Mouse (Mus musculus): ENCODE results near the gene Ptpn1. TPM values are rescaled to one million over a fixed set of nuclear protein-coding genes. Genes with fewer than 3 reads are reported as not detected.

Ptpn1 gene
- polyA plus RNA-seq, 1 experiment from 2014 or later = 71.7 TPM

DNA sequence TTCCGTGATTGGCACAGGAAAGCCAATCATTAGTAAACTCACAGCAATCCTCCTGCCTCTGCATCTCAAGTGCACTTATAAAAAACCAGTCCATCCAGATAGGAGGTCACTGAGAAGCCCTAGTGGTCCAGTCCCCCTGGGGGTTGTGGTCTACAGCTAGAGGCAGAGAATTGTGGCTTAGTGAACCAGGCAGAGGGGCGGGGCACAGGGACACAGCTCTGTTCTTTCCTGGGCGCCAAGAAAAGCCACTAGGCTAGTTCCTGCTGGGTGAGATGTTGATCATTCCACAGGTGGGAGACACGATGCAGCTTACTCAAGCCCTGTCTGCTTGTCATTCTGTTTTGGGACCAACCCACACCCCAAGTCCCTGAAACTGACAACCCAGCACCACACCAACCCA, 70.3 kb downstream of the Ptpn1 start:
- no peaks in the 10 kb centered on the region for H3K4me1 ChIP-seq
- WGBS = 67% methylated on average over 4 of the region's 4 CpGs

DNA sequence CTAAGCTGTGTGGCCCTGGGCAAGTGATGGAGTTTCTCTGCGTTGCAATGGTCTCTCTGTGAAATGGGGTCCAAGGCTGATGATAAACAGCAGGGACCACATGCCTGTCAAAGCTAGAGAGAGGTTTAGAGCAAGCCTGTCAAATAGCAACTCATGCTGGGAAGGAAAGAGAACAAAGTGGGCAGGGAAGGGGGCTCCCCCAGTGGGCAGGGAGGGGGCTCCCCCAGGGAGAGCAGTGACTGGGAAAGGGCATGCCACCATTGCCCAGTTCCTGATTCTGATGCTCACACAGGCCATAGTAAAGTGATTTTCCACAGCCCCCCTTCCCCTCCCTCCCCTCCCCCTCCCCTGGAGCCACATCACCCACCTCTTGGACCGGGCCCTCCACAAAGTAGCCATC, 71.0 kb downstream of the Ptpn1 start:
- no peak for ATAC-seq (ENCODE audit: low FRiP score)
- H3K9me3 ChIP-seq (replicated peaks) = 0 out of 2 replicates have a peak, but pooled peaks cover 3% of the 10 kb centered on the region
- no peaks in the 10 kb centered on the region for H3K27me3 ChIP-seq (replicated peaks)
- H3K4me1 ChIP-seq = no peaks in the 10 kb centered on the region
- no peak overlapping the region for H3K9ac ChIP-seq (replicated peaks)
- no peak overlapping the region for H3K4me2 ChIP-seq
- H3K27ac ChIP-seq (replicated peaks) = no peak overlapping the region
- H3K36me3 ChIP-seq = no peaks in the 10 kb centered on the region
- H3K4me3 ChIP-seq (replicated peaks) = no peak overlapping the region
- 67% methylated on average over 2 of the region's 2 CpGs for WGBS

More for the DNA sequence above, 70.3 kb downstream of the Ptpn1 start:
- Histone ChIP-seq H3K27ac (replicated peaks) (no peak overlapping the region), H3K36me3 (no peaks in the 10 kb centered on the region), H3K9me3 (replicated peaks) (0 out of 2 replicates have a peak, but pooled peaks cover 3% of the 10 kb centered on the region), H3K27me3 (replicated peaks) (no peaks in the 10 kb centered on the region), H3K9ac (replicated peaks) (no peak overlapping the region), H3K4me2 (no peak overlapping the region), H3K4me3 (replicated peaks) (no peak overlapping the region)
- no peak for ATAC-seq (ENCODE audit: low FRiP score)

DNA sequence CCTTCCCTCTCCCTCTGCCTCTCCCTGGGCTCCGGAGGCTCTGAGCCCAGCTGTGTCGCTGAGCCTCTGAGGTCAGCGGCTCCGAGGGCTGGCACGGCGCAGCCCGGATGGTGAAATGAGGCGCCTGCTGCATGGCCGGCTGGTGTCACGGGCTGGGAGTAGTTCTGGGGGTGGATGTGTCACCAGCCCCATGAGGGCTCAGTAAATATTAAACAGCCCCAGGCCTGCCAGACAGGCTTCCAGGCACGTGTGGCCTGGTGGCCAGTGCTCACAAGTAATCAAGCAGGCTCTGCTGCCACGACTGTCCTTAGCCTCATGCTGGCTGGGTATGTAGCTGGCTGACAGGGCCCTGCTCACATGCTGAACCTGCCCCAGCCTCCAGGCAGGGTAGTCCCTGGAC, 71.6 kb downstream of the Ptpn1 start:
- 52% methylated on average over 12 of the region's 12 CpGs for WGBS
- ATAC-seq (ENCODE audit: low FRiP score) = no peak

DNA sequence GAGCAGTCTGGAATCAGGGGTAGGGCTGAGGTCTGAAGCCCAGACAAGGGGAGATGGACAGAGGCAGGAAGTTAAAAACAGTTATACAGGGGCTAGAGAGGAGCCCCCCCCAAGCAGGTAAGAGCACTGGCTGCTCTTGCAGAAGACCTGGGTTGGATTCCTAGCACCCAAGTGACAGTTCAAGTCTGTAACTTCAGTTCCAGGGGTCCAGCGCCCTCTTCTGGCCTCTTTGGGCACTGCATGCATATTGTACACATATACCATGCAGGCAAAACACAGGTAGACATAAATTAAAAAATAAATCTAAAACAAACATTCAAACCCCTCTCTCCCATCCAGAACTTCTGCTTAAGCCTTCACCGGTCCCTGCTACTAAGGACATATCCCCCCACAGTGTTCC, 72.5 kb downstream of the Ptpn1 start:
- H3K36me3 ChIP-seq = no peaks in the 10 kb centered on the region
- H3K27ac ChIP-seq (replicated peaks) = no peak overlapping the region
- H3K27me3 ChIP-seq (replicated peaks) = no peaks in the 10 kb centered on the region
- no peaks in the 10 kb centered on the region for H3K4me1 ChIP-seq
- no peak overlapping the region for H3K9ac ChIP-seq (replicated peaks)
- H3K4me3 ChIP-seq (replicated peaks) = no peak overlapping the region
- H3K9me3 ChIP-seq (replicated peaks) = 0 out of 2 replicates have a peak, but pooled peaks cover 3% of the 10 kb centered on the region
- WGBS = 50% methylated on average over 2 of the region's 2 CpGs
- no peak for ATAC-seq (ENCODE audit: low FRiP score)
- H3K4me2 ChIP-seq = no peak overlapping the region

More for the DNA sequence above, 71.6 kb downstream of the Ptpn1 start:
- Histone ChIP-seq H3K4me1 (no peaks in the 10 kb centered on the region), H3K4me2 (no peak overlapping the region), H3K9ac (replicated peaks) (no peak overlapping the region), H3K9me3 (replicated peaks) (0 out of 2 replicates have a peak, but pooled peaks cover 3% of the 10 kb centered on the region), H3K4me3 (replicated peaks) (no peak overlapping the region), H3K27ac (replicated peaks) (no peak overlapping the region), H3K27me3 (replicated peaks) (no peaks in the 10 kb centered on the region), H3K36me3 (no peaks in the 10 kb centered on the region)

DNA sequence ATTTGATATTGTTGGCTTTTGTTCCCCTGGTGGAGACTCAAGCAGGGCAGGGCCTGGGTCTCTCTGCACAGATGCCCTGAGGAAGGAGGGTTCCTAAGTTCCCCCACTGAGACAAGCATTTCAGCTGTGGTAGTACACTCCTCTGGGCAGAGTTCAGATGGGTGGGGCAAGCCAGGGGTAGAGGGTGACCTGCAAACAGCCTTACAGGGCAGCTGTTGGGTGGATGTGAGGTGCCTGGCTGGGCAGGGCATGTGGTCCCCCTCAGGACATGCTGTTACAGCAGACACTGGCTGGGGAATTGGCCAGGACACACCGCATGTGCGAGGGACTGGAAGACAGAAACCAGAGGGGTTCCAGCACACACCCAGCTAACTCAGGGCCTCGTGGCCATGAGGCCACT, 73.1 kb downstream of the Ptpn1 start:
- Histone ChIP-seq H3K27ac (replicated peaks) (no peak overlapping the region), H3K9ac (replicated peaks) (no peak overlapping the region), H3K36me3 (no peaks in the 10 kb centered on the region), H3K9me3 (replicated peaks) (0 out of 2 replicates have a peak, but pooled peaks cover 3% of the 10 kb centered on the region), H3K27me3 (replicated peaks) (no peaks in the 10 kb centered on the region), H3K4me3 (replicated peaks) (no peak overlapping the region), H3K4me2 (no peak overlapping the region), H3K4me1 (0 out of 2 replicates have a peak, but pooled peaks cover 1% of the 10 kb centered on the region)
- WGBS = 82% methylated on average over 3 of the region's 3 CpGs
- no peak for ATAC-seq (ENCODE audit: low FRiP score)

DNA sequence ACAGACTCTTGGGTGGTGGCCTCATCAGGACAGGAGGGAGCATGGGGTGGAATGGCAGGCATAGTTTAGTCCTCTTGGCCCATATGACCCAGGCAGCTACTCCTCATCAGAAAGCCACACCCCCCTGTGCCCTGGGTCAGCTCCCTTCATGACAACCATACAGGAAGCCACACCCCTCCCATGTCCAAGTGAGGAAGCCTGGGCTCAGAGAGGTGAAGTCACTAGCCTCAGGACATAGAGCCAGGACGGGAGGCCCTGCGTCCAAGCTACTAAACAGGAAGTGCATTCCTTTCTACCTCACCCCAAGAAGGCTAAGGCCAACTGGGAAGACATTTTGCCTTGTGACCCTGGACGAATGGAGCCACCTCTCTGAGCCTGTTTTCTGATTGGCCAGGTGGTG, 73.8 kb downstream of the Ptpn1 start:
- Histone ChIP-seq H3K36me3 (no peaks in the 10 kb centered on the region), H3K4me2 (no peak overlapping the region), H3K4me3 (replicated peaks) (no peak overlapping the region), H3K9ac (replicated peaks) (no peak overlapping the region), H3K9me3 (replicated peaks) (0 out of 2 replicates have a peak, but pooled peaks cover under 1% of the 10 kb centered on the region), H3K4me1 (peaks cover 7% of the 10 kb centered on the region), H3K27ac (replicated peaks) (no peak overlapping the region), H3K27me3 (replicated peaks) (no peaks in the 10 kb centered on the region)
- WGBS = 68% methylated on average over 3 of the region's 3 CpGs
- no peak for ATAC-seq (ENCODE audit: low FRiP score)

DNA sequence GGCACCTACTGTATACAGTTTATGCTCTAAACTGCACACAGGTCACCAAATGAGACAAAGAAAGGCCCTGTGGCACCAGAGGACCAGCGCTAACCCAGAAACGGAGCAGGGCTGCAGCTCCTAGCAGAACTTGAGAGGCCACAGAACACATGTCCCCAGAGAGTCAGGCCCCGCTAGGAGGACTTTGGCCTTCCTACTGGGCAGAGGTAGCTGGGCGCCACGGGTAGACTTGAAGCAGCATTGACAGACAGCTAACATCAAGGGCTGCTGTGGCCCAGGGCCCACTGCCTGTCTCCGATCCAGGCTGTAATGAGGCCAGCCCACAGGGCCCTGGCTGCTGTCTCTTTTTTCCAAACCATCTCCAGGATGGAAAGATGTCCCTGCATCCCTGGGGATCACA, 74.6 kb downstream of the Ptpn1 start:
- peaks cover 13% of the 10 kb centered on the region for H3K4me1 ChIP-seq
- ATAC-seq (ENCODE audit: low FRiP score) = no peak
- H3K4me2 ChIP-seq = no peak overlapping the region
- no peak overlapping the region for H3K4me3 ChIP-seq (replicated peaks)
- H3K9ac ChIP-seq (replicated peaks) = no peak overlapping the region
- no peaks in the 10 kb centered on the region for H3K27me3 ChIP-seq (replicated peaks)
- 85% methylated on average over 6 of the region's 6 CpGs for WGBS
- H3K36me3 ChIP-seq = no peaks in the 10 kb centered on the region
- H3K27ac ChIP-seq (replicated peaks) = no peak overlapping the region
- H3K9me3 ChIP-seq (replicated peaks) = no peaks in the 10 kb centered on the region

DNA sequence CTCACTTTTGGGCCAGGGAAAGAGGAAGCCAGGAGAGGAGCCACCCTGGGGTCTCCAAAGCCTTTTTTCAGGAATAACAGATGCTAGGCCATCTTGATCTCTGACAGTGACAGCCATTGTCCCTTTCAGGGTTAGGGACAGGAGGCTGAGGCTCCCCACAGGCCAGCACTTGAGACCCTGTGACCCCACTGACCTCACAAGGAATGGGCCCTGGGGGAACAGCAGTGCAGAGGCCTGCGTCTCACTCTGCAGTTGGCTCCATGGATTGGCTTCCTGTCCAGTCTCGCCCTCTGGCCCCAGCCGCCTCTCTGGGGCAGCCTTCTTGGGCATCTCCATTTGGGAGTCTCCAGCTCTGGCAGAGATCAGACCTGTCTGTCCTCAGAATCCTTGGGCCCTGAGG, 76.3 kb downstream of the Ptpn1 start:
- H3K27me3 ChIP-seq (replicated peaks) = no peaks in the 10 kb centered on the region
- no peak overlapping the region for H3K27ac ChIP-seq (replicated peaks)
- H3K36me3 ChIP-seq = no peaks in the 10 kb centered on the region
- peaks cover 13% of the 10 kb centered on the region for H3K4me1 ChIP-seq
- no peak overlapping the region for H3K9ac ChIP-seq (replicated peaks)
- H3K4me2 ChIP-seq = no peak overlapping the region
- no peak overlapping the region for H3K4me3 ChIP-seq (replicated peaks)
- ATAC-seq (ENCODE audit: low FRiP score) = no peak
- WGBS = 73% methylated on average over 3 of the region's 3 CpGs
- no peaks in the 10 kb centered on the region for H3K9me3 ChIP-seq (replicated peaks)

DNA sequence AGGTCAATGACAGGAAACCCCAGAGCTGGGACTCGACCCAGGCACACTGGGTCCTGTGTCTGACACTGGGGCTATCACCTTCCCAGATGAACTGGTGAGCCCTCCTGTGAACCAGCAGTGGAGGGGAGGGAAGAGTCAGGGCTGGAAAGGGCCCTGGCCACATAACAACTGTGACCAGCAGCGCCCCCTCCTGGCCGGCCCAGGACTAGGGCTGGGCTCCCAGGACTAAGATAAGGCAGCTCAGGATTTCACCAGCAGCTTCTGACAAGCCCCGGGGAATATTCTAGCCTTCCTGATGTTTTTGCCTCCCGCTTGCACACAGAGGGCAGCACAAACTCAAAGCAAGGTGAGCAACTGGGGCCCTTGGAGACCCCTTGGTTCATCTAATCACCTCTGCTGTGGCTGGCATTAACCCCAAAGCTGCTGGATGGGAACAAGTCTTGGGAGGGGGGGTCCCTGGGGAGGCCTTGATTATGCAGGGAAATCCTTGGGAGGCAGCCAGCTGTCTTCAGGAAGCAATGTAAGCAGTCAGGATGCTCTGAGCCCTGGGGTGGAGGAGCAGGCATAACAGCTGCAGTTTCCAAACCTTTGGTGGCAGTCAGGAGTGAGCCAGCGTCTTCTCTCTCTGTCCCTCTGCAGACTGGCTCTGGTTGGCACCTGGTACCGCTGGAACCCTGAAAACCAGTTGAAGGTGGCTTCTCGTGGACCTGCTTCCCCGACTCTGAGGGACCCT, 78.2 kb downstream of the Ptpn1 start, which contains the start of gene Ripor3:
Gene Ripor3 (minus strand): TSS at position 683 of the 733 bp plus-strand sequence.
- H3K27ac ChIP-seq (replicated peaks) = no peak within 1 kb of the TSS
- H3K4me3 ChIP-seq (replicated peaks) = no peak within 1 kb of the TSS
- no peaks in the 10 kb centered on the region for H3K36me3 ChIP-seq
- H3K9me3 ChIP-seq (replicated peaks) = no peaks in the 10 kb centered on the region
- ATAC-seq (ENCODE audit: low FRiP score) = 0 out of 2 replicates have a peak, but pooled peaks have one; percentile 24
- no peak within 1 kb of the TSS for H3K9ac ChIP-seq (replicated peaks)
- H3K4me2 ChIP-seq = no peak within 1 kb of the TSS
- WGBS = 33% methylated on average over 9 of the region's 9 CpGs
- H3K4me1 ChIP-seq = peaks cover 13% of the 10 kb centered on the region
- H3K27me3 ChIP-seq (replicated peaks) = no peaks in the 10 kb centered on the region

DNA sequence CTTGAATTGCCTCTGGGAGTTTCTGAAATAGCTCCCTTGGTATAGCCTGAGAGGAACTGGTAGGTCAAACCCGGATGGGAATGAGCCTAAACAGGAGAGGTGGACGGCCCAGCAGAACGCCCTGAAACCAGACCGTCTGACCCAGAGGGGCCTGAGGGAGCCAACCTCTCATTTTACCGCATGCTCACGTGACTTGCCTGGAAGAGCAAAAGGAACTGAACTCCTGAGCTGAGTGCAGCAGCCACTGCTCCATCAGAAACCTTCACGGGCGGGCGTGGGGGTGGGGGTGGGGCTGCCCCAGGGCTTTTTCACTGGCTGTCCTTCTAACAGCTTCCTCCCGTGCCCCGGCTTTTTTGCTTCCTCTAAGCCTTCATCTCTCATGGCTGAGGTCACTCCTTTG, 79.0 kb downstream of the Ptpn1 start:
- no peaks in the 10 kb centered on the region for H3K36me3 ChIP-seq
- no peak overlapping the region for H3K4me2 ChIP-seq
- H3K9me3 ChIP-seq (replicated peaks) = no peaks in the 10 kb centered on the region
- ATAC-seq (ENCODE audit: low FRiP score) = no peak
- 30% methylated on average over 11 of the region's 11 CpGs for WGBS
- peaks cover 13% of the 10 kb centered on the region for H3K4me1 ChIP-seq
- no peak overlapping the region for H3K9ac ChIP-seq (replicated peaks)
- no peaks in the 10 kb centered on the region for H3K27me3 ChIP-seq (replicated peaks)
- no peak overlapping the region for H3K27ac ChIP-seq (replicated peaks)
- H3K4me3 ChIP-seq (replicated peaks) = no peak overlapping the region

DNA sequence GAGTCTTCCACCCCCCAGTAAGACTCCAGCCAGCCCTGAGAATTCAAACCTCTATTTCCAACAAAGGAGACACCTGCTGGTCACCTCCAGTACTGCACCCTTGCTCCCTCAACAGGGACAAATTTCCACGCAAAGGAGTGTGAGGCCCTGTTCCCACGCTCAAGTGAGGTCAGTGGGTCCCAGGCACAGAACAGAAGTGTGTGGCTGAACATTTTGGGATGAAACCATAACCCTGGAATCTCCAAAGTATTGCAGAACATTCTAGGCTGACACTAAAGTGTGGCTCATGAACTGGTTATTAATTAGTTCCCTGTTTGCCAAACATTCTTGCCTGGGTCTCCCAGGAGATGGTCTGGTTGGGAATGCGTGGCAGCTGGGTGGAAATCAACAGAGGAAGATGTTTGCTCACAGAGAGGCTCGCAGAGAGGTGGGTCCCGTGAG, 85.1 kb downstream of the Ptpn1 start:
- ATAC-seq (ENCODE audit: low FRiP score) = no peak
- Histone ChIP-seq H3K36me3 (no peaks in the 10 kb centered on the region), H3K9me3 (replicated peaks) (no peaks in the 10 kb centered on the region), H3K9ac (replicated peaks) (no peak overlapping the region), H3K27me3 (replicated peaks) (no peaks in the 10 kb centered on the region), H3K4me3 (replicated peaks) (no peak overlapping the region), H3K27ac (replicated peaks) (no peak overlapping the region), H3K4me2 (no peak overlapping the region), H3K4me1 (peaks cover 9% of the 10 kb centered on the region)
- 22% methylated on average over 5 of the region's 5 CpGs for WGBS

DNA sequence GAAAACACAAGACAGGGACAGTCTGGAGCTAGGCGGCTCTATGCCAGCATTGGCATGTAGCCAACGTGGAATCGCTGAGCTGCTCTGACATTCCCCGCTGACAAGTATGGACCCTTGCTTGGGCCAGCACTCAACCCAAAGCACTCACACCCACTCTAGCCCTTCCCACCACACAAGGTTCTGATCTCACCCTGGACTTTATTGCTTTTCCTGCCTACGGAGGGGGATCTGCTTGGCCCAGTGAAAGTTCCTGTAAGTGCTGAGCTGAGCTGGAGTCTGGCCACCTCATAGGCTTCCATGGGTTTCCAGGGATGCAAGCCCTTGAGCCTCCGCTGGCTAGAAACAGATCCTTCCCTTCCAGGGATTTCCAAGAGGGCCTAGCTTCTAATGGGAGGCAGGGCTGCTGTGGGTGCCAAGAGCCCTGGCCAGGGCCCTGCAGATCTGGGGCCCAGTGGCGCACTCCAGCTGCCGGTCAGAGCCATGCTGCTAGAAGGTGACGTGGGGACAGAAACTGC, 87.4 kb downstream of the Ptpn1 start:
- no peak for ATAC-seq (ENCODE audit: low FRiP score)
- no peak overlapping the region for H3K9ac ChIP-seq (replicated peaks)

More for the DNA sequence above, 87.4 kb downstream of the Ptpn1 start:
- H3K4me3 ChIP-seq (replicated peaks) = no peak overlapping the region
- peaks cover 9% of the 10 kb centered on the region for H3K4me1 ChIP-seq
- no peaks in the 10 kb centered on the region for H3K36me3 ChIP-seq
- H3K9me3 ChIP-seq (replicated peaks) = no peaks in the 10 kb centered on the region
- peak overlapping the region; percentile 28; the same call in 1 of the 2 replicates for H3K27ac ChIP-seq (replicated peaks)
- H3K27me3 ChIP-seq (replicated peaks) = no peaks in the 10 kb centered on the region
- WGBS = 64% methylated on average over 9 of the region's 9 CpGs
- no peak overlapping the region for H3K4me2 ChIP-seq

Measured in neural tube, embryonic 15.5 days (tissue).